Mouse (Mus musculus) forebrain, embryonic 16.5 days (tissue): ENCODE data around the gene Vmo1. TPM values are rescaled to one million over a fixed set of nuclear protein-coding genes. Genes with fewer than 3 reads are reported as not detected.
"Not testable (repeated sequence)": the region's sequence is repeated elsewhere in the genome, so short reads cannot be mapped to it uniquely, and the experiment has no call there.

ENCODE experiments used
- ATAC-seq: fragments of 200-750 bp; cut with Nextera tagmentation; 2 replicates; pipeline ENCODE4 v1.8.0; 2017; ENCODE audit warnings: mild to moderate bottlenecking, moderate library complexity
- H3K27ac ChIP-seq: fragments of 300-500 bp; sonication (generic); 2 replicates; pipeline ENCODE4 v1.5.1; 2014; ENCODE audit warnings: low read length, control low read depth
- H3K27me3 ChIP-seq: fragments of 300-500 bp; sonication (generic); replicated peaks from 2 replicates; pipeline ENCODE4 v1.6.1; 2014; ENCODE audit warnings: low read length; ENCODE audit not compliant: control insufficient read depth, insufficient read depth
- H3K36me3 ChIP-seq: fragments of 300-500 bp; sonication (generic); 2 replicates; pipeline ENCODE4 v1.6.1; 2014; ENCODE audit not compliant: control insufficient read depth, insufficient read depth
- H3K4me1 ChIP-seq: fragments of 300-500 bp; sonication (generic); replicated peaks from 2 replicates; pipeline ENCODE4 v1.6.1; 2014; ENCODE audit warnings: low read length; ENCODE audit not compliant: control insufficient read depth, insufficient read depth
- H3K4me2 ChIP-seq: fragments of 300-500 bp; sonication (generic); 2 replicates; pipeline ENCODE4 v1.6.1; 2014; ENCODE audit warnings: mild to moderate bottlenecking, low read length, control low read depth
- H3K4me3 ChIP-seq: fragments of 300-500 bp; sonication (generic); replicated peaks from 2 replicates; pipeline ENCODE4 v1.5.1; 2014; ENCODE audit warnings: mild to moderate bottlenecking, low read length, control low read depth
- H3K9ac ChIP-seq: fragments of 300-500 bp; sonication (generic); replicated peaks from 2 replicates; pipeline ENCODE4 v1.6.1; 2014; ENCODE audit warnings: low read depth, low read length, control low read depth
- H3K9me3 ChIP-seq: fragments of 300-500 bp; sonication (generic); 2 replicates; pipeline ENCODE4 v1.6.1; 2016; ENCODE audit warnings: low read length; ENCODE audit not compliant: control insufficient read depth
- WGBS: fragments of 180-500 bp; shearing (Covaris S2); extraction: QIAGEN DNeasy Blood & Tissue Kit; methylation state at CpG from one replicate; pipeline ENCODE4 v1.1.7; 2014; 5-methylcytosine and 5-hydroxymethylcytosine counted together
- polyA plus RNA-seq: library from polyadenylated mRNA; unstranded; fragments of >200 nt; fragmentation: Nextera tagmentation; extraction: Ambion mirVana; gene quantifications from 2 replicates; pipeline ENCODE4 v1.2.1, GENCODE M21; 2015

Gene Vmo1
- polyA plus RNA-seq, 1 experiment from 2014 or later = not detected

- H3K36me3 ChIP-seq = no peaks in the 10 kb centered on the region
- WGBS = 63% methylated on average over 14 of the region's 14 CpGs
- ATAC-seq = no peak
These were observed 14.6 kb downstream of the Vmo1 start for GRCm38 (mm10) chr11:70499566-70500475.

DNA sequence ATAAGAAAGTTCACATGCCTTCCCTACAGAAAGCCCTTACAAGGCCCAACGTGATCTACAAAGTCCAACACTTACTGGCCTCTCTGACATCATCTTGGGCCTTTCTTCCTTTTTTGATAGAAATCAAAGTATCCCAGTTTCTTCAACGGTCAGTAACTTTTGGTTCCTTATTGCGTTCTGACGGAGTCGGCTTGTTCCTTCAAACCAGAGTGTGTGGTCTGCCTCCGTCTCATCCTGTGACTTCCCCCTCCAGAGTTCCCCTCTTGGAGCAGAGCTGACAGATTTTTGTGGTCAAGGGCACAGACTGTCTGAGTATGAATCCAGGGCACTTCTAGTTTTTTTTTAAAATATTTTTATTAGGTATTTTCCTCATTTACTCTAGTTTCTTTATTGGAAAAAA lies 24.7 kb downstream of the Vmo1 start:
- Histone ChIP-seq H3K4me2 (no peak overlapping the region), H3K9me3 (no peaks in the 10 kb centered on the region), H3K27me3 (no peaks in the 10 kb centered on the region), H3K36me3 (no peaks in the 10 kb centered on the region), H3K4me3 (no peak overlapping the region), H3K9ac (no peak overlapping the region), H3K4me1 (no peaks in the 10 kb centered on the region), H3K27ac (no peak overlapping the region)
- WGBS = 93% methylated on average over 6 of the region's 6 CpGs
- no peak for ATAC-seq

More at GRCm38 (mm10) chr11:70499566-70500475, 14.6 kb downstream of the Vmo1 start:
- H3K27me3 ChIP-seq = no peaks in the 10 kb centered on the region
- no peaks in the 10 kb centered on the region for H3K9me3 ChIP-seq
- no peaks in the 10 kb centered on the region for H3K4me1 ChIP-seq
- H3K4me3 ChIP-seq = no peak overlapping the region
- H3K4me2 ChIP-seq = no peak overlapping the region
- no peak overlapping the region for H3K9ac ChIP-seq
- H3K27ac ChIP-seq = no peak overlapping the region

DNA sequence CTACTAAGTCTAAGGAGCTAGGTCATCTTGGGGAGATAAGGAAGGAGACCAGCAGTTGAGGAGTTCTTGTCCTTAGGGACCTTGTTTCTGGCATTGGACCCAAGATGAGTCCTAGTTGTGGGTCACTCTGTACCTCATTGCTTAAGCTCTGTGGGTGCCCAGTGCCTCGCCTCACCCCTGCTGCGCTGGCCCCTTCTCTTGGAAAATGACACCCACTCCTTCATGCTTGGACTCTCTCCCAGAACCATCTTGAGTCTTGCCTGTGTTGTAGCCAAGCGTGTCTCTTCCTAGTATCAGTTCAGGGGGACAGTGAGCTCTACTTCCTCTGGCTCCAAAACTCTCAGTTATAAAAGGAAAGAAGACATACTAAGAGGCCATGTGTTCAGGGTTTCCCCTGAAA lies 25.3 kb downstream of the Vmo1 start:
- H3K9ac ChIP-seq = no peak overlapping the region
- WGBS = 86% methylated on average over 3 of the region's 3 CpGs
- H3K9me3 ChIP-seq = no peaks in the 10 kb centered on the region
- H3K27me3 ChIP-seq = no peaks in the 10 kb centered on the region
- no peak overlapping the region for H3K27ac ChIP-seq
- H3K4me3 ChIP-seq = no peak overlapping the region
- ATAC-seq = no peak
- no peaks in the 10 kb centered on the region for H3K36me3 ChIP-seq
- H3K4me1 ChIP-seq = no peaks in the 10 kb centered on the region
- H3K4me2 ChIP-seq = no peak overlapping the region

DNA sequence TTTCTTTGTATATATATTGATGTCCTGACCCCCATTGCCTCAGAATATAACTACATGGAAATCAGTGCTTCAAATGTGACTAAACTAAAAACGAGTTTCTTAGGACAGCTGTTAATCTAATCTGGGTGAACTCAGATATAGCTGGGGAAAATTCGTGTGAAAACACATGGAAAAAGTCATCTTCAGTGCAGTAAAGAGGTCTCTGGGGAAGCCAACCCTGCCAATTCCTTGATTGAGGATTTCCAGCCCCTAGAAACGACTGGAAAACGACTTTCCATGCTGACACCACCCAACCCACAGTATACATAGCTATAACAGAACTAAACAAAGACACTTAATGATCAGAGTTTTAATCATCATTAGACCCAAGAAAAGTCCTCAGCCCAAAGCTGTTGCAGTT lies 26.6 kb downstream of the Vmo1 start:
- Histone ChIP-seq H3K4me1 (no peaks in the 10 kb centered on the region), H3K4me3 (no peak overlapping the region), H3K27me3 (no peaks in the 10 kb centered on the region), H3K36me3 (no peaks in the 10 kb centered on the region), H3K27ac (no peak overlapping the region), H3K9ac (no peak overlapping the region), H3K9me3 (no peaks in the 10 kb centered on the region), H3K4me2 (no peak overlapping the region)
- ATAC-seq = no peak
- WGBS = 61% methylated on average over 4 of the region's 4 CpGs

- no peak overlapping the region for H3K4me2 ChIP-seq
- H3K27me3 ChIP-seq = no peaks in the 10 kb centered on the region
- H3K36me3 ChIP-seq = no peaks in the 10 kb centered on the region
- no peaks in the 10 kb centered on the region for H3K9me3 ChIP-seq
- no peaks in the 10 kb centered on the region for H3K4me1 ChIP-seq
- no peak overlapping the region for H3K9ac ChIP-seq
- no peak overlapping the region for H3K27ac ChIP-seq
- WGBS = 52% methylated on average over 2 of the region's 2 CpGs
- no peak for ATAC-seq
- no peak overlapping the region for H3K4me3 ChIP-seq
These were observed 28.9 kb downstream of the Vmo1 start for GRCm38 (mm10) chr11:70485498-70485897.

DNA sequence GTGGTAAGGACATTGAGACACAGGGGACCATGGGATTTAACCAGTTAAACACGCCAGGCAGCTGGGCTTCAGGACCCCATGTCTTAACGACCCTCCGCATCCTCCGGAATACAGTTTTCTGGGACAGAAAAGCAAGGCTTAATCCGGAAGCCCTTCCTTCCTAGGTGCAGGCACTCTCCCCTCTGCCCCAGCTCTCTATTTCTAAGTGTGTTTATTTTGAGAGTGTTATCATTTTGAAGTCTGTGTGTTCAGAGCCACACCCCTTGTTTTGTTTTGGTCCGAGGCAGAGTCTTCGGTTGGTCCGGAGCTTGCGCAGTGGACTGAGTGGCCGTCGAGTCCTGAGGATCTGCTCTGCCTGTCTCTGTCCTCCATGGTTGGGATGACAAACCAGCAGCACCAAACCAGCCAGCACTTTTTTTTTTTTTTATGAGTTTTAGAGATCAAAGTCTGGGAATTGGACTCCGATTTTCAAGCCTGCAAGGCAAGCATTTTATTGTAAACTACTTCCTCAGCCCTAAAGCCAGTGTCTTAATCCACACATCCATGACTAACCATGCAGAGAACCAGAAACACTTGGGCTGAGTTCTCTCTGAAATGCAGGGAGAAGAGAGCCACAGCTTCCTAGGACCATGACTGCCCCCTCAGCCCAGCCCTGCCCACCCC lies 39.4 kb downstream of the Vmo1 start:
- Histone ChIP-seq H3K9ac (no peak overlapping the region), H3K4me1 (no peaks in the 10 kb centered on the region)

GRCm38 (mm10) chr11:70473291-70473690 lies 41.1 kb downstream of the Vmo1 start:
- not testable (repeated sequence) for H3K36me3 ChIP-seq, H3K9me3 ChIP-seq, H3K4me1 ChIP-seq, H3K27me3 ChIP-seq, H3K9ac ChIP-seq, H3K4me3 ChIP-seq, ATAC-seq, H3K27ac ChIP-seq, H3K4me2 ChIP-seq
- WGBS = 93% methylated on average over 5 of the region's 5 CpGs

More for the DNA sequence above, 39.4 kb downstream of the Vmo1 start:
- Histone ChIP-seq H3K36me3 (no peaks in the 10 kb centered on the region), H3K27me3 (no peaks in the 10 kb centered on the region), H3K9me3 (no peaks in the 10 kb centered on the region), H3K4me3 (no peak overlapping the region), H3K27ac (no peak overlapping the region), H3K4me2 (no peak overlapping the region)
- 83% methylated on average over 12 of the region's 12 CpGs for WGBS
- ATAC-seq = no peak

DNA sequence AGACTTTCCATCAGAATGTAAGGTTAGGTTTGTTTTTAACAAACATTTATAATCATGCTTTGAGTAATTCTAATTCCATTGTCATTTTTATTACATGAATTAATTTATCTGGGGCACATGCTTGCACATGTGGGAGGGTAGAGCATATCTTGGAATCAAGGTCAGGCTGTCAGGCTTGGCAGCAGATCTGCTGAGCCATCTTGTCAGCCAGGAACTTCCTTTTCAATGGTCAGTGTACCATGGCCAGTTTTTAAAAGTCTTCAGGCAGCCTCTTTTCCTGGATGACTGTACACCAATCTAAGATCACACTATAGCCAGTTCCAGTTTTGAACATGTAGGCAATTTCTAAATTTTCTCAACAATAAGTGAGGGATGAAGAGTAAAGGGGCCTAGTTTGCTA lies 41.7 kb downstream of the Vmo1 start:
- Histone ChIP-seq H3K9ac (no peak overlapping the region), H3K9me3 (no peaks in the 10 kb centered on the region), H3K27ac (no peak overlapping the region), H3K4me1 (no peaks in the 10 kb centered on the region), H3K4me2 (no peak overlapping the region), H3K4me3 (no peak overlapping the region), H3K36me3 (no peaks in the 10 kb centered on the region), H3K27me3 (no peaks in the 10 kb centered on the region)
- no peak for ATAC-seq

GRCm38 (mm10) chr11:70469764-70470163 lies 44.7 kb downstream of the Vmo1 start:
- no peak overlapping the region for H3K27ac ChIP-seq
- H3K27me3 ChIP-seq = 0 out of 2 replicates have a peak, but pooled peaks cover 2% of the 10 kb centered on the region
- no peak overlapping the region for H3K4me3 ChIP-seq
- H3K36me3 ChIP-seq = no peaks in the 10 kb centered on the region
- H3K9me3 ChIP-seq = no peaks in the 10 kb centered on the region
- H3K4me2 ChIP-seq = no peak overlapping the region
- H3K9ac ChIP-seq = no peak overlapping the region
- no peak for ATAC-seq
- peaks cover 12% of the 10 kb centered on the region for H3K4me1 ChIP-seq
- WGBS = 85% methylated on average over 3 of the region's 3 CpGs
